Mouse (Mus musculus) mouse trophoblast stem cell (cell line): ENCODE results near the gene Zbtb2.

Experiments used
- in situ Hi-C, 2 experiments: fragments of 300-500 bp; cut with MseI, MboI; formaldehyde crosslinking; loops; 2 replicates in 1 of 2; 3 replicates in 1 of 2; pipeline ENCODE4 v1.15.1; 2025

Gene Zbtb2

DNA sequence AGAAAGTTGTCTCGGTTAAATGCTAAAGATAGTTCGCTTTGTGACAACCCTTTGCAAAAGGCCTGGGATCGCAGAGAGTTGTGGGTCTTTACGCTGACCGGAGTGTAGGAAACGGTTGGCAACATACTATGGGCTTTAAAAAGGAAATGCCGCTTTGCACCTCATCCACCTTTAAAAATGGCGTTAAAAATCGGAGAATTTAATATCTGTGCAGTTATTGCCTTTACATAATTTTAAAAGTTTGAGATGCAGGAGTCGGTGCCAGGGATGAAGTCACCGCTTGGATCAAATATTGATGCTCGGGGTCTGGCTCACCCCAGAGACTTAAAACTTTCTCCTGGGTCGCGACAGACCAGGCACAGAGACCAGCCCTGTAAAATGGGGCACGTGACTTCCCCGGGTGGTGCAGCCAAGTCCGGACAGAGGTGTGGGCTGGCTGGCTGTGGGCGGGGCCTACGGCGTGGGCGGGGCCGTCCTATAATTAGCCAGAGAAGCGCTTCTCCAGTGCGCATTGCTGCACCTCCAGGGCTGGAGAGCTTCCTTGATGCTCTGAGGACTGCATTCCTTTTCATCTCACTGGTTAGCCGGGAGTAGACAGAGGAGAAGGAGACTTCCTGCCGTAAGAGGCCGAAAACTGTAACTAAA, 53.7 kb downstream of the Zbtb2 start:
- in situ Hi-C loops: loop anchor here in 1 of 2 experiments (25.0 kb wide), 2 partner anchors 172 to 297 kb away; no protein-coding TSS in a partner anchor

- in situ Hi-C loops: loop anchor here in 1 of 2 experiments (25.0 kb wide), 2 partner anchors 171 to 296 kb away; no protein-coding TSS in a partner anchor
Measured at GRCm38 (mm10) chr10:4333319-4333718, 54.6 kb downstream of the Zbtb2 start.

DNA sequence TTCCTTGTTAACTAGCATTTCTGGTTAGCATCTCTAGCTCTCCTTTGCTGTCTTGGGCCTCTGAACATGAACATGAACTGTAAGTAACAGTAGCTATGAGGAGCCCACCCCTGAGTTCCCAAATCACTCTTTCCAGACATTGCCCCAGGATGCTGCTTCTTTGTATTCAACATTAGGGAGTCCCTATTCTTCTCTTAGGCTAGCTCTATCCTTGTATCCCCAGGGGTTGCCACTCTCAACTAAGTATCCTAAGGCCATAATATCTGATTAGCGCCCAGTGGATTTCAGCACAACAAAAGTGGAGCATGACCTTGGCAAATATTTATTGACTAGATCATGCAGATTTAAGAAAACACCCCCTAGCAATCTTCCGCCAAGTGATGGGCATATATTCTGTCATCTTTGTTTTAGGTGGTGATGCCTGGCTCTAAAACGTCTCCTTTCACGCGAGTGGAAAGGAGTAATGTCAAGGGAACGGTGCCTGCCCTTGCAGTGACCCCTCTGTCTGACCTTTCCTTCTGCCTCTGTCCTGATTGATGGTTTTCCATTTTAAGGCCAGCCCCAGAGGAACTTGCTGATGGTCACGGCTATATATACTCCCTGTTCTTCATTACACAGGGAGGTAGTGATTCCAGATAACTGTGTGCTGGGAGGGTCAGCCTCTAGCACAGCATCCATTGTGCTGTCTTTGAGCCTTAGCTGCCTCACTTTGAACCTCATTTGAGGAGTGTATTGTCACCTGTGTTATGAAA, 55.5 kb downstream of the Zbtb2 start:
- in situ Hi-C loops: loop anchor here in 1 of 2 experiments (25.0 kb wide), 2 partner anchors 170 to 295 kb away; no protein-coding TSS in a partner anchor

DNA sequence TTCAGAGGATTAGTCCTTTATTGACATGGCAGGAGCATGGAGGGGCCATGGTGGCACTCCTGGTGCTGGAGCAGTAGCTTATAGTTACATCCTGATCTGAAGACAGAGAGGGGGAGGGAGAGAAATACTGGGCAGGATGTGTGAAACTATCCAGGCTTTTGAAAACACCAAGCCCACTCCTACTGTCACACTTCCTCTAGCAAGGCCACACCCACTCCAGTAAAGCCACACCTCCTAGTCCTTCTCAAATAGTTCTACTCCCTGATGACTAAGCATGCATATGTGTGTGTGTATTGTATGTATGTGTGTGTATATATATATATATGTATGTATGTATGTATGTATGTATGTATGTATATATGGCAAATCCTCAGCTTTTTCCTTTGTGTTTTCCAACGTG, 60.2 kb downstream of the Zbtb2 start:
- in situ Hi-C loops: loop anchor here in 1 of 2 experiments (25.0 kb wide), 2 partner anchors 165 to 290 kb away; no protein-coding TSS in a partner anchor

DNA sequence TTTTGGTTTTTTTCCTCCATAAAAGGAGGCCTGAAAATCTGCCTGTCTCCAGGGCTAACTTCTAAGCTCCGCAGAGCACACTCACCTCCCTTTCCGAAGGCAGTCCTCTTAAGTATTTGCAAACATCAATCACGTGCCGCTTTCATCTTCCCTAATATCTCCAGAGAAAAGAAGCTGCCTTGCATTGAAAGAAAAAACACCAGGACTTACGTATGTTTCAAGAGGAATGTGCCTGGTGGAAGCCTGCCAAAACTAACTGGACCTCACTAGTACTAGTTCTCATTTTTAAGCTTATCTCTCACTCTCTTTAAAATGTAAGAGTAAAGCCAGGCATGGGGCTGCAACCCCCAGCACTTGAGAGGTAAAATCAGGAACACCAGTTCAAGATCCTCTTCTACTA, 62.3 kb downstream of the Zbtb2 start:
- in situ Hi-C loops: loop anchor here in 1 of 2 experiments (25.0 kb wide), 2 partner anchors 163 to 288 kb away; no protein-coding TSS in a partner anchor

GRCm38 (mm10) chr10:4323885-4324284, 64.0 kb downstream of the Zbtb2 start:
- in situ Hi-C loops: no loop called here
